Mouse (Mus musculus): Measurements from ENCODE around the gene Myl6b.

Myl6b gene

DNA sequence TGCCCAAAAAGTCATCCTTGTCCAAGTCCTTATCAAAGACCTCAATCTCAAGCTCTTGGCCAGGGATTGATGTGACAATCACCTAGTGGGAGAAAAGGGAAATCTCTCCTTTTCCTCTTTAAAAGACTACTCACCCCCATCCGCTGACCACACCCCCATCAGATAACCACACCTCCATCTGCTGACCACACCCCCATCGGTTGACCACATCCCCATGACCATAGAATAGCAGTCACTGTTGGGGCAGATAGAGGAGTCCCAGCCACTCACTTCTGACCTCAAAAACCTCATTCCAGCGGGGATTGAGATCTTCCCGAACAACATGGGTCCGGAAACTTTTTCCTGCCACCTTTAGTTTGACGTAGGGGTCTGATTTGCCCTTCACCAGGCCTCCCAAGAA lies 18.2 kb upstream of the Myl6b start:
- DNase-seq, result peak in 1 of 2 experiments; percentile 41

DNA sequence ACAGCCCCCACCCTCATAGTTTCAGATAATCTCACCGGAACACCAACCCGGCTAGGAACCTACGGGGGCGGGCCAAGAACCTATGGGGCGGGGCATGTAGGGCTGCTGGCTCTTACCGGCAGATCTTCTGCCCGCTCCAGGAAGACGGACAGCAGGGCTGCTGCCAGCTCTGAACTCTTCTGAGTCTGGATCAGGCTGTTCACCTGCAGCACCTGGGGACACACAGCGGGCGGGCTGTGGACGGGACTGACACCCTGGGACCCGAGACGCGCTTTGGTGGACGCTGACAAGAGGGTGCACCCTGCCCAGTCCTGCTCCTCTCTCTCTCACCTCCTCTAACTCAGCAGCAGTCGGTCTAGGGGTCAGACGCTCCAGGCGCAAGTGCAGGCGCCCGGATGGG lies 17.5 kb upstream of the Myl6b start:
- peak in 1 of 2 experiments; percentile 57 for DNase-seq

DNA sequence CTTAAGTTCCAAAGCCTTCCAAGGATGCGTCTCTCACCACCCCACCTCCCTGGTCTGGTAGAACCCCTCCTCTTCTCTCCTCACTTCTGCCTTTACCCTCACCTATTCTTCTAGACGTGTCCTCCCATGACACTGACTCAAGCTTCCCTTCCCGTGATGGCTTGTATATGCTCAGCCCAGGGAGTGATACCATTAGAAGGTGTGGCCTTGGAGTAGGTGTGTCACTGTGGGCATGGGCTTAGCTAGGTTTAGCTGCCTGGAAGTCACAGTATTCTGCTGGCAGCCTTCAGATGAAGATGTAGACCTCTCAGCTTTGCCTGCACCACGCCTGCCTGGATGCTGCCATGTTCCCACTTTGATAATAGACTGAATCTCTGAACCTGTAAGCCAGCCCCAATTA lies 16.6 kb upstream of the Myl6b start:
- DNase-seq, result no peak

DNA sequence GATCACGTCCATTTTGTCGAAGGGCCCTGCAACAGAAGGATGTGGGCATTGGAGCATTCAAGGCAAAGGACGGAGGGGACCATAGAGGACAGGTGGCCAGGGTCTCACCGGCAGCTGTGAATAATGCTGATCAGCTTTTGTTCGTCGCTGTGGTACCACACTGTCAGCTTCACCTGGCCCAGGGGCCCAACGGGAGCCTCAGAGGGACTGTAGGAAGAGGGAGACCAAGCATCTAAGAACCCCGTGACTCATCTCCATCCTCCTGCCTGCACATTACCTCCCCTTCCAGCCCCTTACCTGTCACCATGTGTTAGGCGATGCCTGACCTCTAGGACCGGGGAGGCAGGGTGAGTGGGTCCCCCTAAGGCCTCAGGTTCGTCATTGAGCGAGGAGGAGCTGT lies 13.3 kb upstream of the Myl6b start:
- DNase-seq, result no peak

DNA sequence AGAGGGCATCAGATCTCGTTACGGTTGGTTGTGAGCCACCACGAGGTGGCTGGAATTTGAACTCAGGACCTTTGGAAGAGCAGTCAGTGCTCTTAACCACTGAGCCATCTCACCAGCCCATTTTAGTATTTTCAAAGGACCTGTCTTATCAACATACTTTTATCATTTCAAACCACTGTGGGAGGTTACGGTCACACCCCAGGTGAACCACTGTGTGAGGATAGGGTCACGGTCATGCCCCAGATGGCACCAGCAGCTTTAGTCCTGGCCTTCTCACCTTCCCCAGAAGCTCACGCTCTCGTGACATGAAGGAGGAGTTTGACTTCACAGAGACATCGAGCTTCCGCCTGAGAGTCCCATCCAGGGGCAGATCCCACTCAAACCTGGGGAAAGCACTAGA lies 12.7 kb upstream of the Myl6b start:
- no peak for DNase-seq

DNA sequence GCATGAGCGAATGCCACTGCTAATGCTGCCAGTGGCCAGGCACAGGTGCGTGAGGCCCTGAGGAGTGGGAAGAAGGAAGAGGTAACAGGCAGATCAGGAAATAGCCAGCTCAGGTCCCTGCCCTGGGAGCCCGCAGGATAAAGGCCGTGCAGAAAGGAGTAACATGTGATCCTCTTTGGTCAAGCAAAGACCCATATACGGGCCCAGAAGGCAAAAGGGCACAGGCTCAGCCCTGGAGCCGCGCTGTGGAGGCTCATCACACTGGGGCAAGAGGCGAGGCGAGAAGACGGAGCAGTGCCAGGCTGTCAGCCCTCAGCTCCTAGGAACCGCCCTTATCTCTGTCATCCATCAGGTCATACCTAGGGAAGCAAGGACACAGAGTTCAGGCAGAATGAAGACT lies 11.8 kb upstream of the Myl6b start:
- DNase-seq, result no peak

DNA sequence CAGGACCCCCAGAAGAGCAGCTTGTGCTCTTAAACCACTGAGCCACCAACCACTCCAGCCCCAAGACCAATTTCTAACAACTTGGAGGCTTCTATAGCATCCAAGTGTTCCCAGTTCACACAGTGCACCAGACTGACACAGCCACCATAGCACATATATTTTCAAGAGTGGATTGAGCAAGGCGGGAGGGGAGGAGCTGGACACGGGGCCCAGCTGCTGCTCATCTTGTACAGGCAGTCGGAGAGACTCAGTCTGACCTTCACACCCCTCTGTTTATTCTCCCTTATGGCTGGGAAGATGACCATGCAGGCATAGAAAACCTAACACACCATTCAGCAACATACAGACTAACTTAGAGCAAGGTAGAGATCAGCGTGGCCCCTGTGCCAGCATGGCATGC lies 11.3 kb upstream of the Myl6b start:
- DNase-seq, result no peak

DNA sequence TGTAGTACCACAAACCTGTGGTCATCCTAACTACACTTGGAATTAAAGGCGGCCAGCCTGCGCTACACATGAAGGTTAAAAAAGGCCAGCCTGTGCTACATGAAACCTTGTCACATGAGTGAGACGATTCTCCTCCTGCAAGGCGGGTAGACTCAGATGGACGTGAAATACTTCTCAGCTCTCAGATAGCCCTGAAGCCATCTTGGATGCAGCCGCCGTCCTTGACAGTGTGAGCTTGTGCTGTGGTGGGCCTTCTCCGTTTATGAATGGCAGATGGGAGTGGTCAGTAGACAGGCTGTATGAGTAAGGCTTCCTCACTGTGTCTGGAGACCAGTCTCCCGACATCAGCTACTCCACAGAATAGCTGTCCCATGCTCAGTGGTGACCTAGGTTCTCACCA lies 10.7 kb upstream of the Myl6b start:
- DNase-seq, result no peak

DNA sequence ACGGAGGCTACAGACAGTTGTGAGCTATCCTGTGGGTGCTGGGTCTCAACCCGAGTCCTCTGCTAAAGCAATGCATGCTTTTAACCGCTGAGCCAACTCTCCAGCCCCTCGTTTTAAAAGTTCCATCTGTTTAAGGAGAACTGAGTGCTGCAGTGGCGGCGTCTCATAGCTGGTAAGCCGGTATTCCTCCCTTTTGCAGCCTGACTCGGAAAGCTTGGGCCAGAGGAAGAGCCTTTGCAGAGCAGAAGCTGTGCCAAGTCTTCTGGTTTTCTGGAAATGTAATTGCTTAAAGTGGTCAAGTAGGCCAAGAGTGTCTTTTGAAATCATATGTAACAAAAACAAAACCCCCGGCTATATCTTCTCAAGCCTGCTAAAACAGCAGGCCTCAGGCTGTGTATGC lies 9.8 kb upstream of the Myl6b start:
- DNase-seq, result no peak

DNA sequence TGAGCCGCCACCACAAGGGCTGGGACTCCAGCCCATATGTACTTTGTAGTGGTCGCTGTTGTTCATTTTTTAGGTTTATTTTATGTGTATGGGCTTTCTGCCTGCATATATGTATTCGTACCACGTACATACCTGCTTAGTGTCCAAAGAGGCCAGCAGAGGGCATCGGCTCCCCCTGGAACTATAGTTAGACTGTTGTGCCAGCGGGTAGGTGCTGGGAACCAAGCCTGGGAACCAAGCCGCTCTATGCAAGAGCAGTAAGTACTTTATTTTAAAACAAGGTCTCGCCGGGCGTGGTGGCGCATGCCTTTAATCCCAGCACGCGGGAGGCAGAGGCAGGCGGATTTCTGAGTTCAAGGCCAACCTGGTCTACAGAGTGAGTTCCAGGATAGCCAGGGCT lies 7.5 kb upstream of the Myl6b start:
- no peak for DNase-seq

DNA sequence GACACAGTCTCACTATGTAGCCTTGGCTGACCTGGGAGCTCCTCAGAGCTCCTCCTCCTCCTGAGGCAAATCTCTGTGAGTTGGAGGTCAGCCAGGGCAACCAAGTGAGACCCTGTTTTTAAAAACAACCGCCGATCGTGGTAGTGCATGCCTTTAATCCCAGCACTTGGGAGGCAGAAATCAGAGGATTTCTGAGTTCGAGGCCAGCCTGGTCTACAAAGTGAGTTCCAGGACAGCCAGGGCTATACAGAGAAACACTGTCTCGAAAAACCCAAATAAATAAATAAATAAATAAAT lies 6.8 kb upstream of the Myl6b start:
- peak; percentile 50 to 67 for DNase-seq

DNA sequence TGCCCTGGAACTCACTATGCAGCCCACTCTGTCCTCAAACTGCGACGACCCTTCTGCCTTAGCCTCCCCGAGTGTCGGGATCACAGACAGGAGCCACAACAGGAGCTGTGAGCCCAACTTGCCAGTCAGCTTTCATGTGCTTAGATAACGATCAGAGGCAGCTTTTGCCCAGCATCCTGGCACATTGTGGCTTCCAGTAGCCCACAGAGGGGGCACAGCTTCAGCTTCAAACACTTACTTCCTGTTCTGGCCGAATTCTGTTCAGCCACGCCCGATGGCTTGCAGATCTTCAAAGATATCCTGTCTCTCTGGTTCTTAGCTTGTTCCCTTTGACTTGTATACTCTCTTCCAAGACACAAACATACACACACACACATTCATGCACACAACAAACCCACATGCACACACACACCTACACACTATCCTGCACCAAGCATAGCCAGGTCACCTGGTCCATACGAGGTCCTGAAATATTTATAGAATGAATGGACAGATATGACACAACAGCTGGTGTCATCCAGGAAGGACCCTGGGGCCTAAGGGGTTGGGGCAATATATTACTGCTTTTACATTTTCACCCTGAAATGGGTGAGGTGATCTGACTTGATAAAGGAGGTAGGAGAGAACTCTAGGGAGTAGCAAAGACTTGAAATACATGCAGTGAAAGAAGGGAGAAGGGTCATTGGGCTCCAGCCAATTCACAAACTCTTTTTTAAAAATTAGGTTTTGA lies 6.3 kb upstream of the Myl6b start:
- no peak for DNase-seq

DNA sequence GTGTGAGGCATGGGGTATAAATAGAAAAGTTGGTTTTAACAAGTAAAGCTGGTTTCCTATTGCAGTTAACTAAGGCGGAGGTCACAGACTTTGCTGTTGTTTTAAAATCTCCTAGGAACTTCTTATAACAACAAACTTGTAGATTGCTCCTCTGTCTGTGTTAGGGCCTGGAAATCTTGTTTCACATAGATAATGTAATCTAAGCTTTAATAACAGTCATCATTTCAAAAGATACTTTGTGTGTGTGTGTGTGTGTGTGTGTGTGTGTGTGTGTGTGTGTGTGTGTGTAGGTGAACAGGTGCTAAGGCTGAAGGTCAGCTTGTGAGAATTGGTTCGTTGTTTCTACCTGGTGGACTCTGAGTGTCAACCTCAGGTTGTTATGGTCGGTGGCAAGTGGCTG lies 5.5 kb upstream of the Myl6b start:
- no peak for DNase-seq

DNA sequence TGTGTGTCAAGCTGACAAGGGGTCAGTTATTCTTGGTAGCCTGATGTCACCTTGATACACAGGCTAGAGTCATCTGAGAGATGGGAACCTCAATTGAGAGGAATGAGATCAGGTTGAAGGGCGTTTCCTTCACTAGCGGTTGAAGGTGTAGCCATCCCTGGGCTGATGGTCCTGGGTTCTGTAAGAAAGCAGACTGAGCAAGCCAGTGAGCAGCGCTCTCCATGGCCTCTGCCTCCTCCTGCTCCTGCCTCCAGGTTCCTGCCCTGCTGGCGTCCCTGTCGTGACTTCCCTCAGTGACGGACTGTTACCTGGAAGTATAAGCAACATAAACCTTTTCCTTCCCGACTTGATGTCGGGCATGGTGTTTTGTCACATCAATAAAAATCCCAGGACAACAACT lies 5.0 kb upstream of the Myl6b start:
- no peak for DNase-seq

DNA sequence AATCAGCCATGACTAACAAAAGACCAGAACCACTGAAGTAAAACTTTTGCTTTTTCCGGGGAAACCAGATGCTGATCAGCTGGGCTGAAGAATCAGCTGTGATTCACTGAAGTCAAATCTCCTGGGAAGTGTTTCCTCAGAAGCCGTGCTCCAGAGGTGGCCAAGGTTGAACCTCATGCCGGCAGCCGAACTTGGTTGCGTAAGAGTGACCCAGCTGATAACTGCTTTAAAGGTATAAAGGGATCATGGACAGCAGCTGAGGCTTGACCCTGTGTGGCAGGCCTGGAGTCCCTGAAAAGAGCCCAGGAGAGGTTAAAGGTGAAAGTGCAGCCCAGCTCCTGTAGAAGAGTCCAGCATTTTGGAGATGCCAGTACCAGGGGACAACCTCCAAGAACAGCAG lies 3.9 kb upstream of the Myl6b start:
- peak; percentile 33 to 62 for DNase-seq

DNA sequence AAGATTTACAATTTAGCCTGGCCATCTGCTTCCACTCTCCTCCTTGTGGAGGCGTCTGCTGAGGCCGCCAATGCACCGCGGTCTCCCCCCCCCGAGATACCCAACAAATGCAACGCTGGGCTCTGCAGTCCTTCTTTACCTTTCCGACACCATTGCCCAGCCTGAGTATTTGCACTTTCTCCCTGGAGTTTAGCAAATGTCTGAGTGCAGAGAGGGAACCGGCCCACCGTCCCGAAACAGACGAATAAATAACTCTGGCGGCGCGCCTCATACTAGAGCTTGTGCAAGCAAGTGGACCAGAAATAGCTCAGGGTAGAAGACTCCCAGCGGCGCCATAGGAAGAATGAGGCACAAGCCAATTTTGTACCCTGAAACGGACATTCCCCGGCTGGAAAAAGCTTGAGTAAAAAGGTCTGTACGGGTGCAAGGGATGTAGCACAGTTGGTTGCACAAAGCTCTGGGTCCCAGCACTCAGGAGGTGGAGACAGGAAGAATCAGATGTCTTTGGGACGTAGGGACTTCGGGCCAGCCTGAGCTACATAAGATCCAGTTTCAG lies 709 bp upstream of the Myl6b start:
- peak; percentile 52 to 77 for DNase-seq

DNA sequence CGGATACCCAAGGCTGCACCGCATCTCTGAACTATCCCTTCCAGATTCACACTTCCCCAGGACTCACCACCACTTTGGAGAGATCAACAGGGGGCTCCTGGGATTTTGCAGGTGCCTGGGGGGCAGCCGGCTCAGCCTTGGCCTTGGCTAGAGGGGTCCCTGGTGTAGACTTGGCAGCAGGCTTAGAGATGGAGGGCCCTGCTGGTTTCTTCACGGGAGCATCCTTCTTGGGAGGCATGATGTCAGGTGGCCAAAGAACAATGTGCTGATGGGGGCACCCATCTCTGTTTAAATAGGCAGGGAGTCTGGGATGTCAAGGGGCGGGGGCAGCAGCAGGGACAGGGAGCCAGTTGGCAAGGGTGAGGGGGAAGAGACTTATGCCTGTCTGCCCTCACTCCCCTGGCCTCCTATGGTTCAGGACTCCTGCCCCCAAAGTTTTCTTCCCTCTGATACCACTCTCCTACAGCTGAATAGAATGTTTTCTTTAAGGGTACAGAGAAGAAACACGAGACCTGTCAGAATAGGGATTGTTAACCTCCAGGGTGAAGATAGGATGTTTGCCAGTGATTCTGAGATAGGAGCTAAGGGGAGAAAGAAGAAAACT lies 1.2 kb downstream of the Myl6b start:
- no peak for DNase-seq

DNA sequence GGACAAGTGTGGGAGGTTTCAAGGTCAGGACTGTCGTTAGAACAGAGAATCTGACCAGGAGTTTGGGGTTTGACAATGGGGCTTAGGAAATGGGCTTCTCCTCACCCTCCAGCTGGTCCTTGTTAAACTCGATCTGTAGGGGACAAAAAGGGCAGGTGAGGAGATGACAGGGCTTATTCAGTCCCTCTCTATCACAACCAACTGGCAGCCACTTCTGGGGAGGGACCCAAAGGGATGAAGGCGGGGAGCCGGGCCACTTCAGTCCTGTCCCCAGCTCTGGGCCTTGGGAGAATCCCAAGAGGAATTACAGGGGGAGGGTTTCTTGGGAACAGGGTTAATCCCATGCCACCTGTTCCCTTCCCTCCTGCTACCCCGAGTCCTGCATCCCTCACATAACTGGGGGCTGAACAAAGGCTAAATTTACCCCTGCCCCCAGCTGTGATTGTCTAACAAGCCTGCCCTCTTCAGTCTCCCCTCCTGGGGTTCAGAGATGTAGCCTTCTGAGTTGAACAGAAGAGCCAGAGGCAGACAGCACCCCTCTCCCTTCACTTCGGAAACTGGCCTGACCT lies 1.9 kb downstream of the Myl6b start:
- no peak for DNase-seq

DNA sequence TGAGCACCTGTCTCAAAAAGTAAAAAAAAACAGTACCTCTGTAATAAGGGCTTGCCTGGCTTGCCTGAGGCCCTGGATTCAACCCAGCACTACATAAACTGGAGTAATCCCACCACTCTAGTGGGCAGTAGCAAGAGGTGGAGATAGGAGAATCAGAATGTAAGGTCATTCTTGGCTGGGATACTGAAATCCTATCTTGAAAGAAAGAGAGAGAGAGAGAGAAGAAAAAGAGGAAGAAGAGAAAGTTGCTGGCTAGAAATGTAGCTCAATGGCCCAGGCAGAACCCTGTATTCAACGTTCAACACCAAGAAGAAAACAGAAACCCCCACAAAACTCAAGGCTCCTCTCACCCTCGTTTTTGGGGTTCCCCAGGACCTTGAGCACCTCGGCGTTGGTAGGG lies 2.6 kb downstream of the Myl6b start:
- DNase-seq, result no peak

DNA sequence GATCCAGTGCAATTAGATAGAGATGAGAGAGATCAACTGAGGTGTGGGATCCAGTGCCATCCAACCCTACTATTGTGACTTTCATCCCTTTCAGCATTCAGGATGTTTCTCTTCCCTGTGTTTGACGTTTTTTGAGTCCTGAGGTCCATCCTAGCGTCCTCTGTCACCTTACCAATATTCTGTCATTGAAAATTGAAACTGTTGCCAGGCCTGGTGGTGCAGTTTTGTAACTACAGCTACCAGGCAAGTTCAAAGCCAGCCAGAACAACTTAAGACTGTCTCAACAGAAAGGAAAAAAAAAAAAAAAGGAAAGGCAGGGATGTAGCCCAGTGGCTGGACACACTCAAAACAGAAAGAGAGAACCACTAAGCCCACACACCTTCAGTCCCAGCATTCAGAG lies 3.2 kb downstream of the Myl6b start:
- no peak for DNase-seq

DNA sequence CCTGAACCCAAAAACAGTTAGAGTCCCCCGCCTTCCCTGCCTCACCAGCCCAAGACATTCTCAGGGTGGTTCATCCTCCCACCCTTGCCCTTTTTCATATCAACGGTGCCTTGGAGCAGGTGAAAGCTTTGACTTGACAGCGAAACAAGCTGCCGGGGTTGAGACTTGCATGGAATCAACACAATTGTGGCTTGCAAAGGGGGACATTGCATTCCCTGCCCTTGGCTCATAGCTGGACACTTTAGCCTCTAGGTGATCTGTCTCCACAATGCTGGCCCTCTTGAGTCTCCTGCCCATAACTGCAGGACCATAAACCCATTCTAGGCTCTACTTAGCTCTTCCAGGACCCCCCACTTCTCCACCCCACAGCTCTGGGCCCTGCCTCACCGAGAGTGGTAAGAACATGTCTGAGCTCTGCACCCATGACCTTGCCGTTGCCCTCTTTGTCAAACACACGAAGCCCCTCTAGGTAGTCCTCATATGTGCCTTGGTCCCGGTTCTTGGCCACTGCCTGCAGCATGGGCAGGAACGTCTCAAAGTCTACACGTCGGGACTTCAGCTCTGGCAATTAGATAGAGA lies 3.7 kb downstream of the Myl6b start:
- DNase-seq, result peak in 1 of 2 experiments; percentile 28

DNA sequence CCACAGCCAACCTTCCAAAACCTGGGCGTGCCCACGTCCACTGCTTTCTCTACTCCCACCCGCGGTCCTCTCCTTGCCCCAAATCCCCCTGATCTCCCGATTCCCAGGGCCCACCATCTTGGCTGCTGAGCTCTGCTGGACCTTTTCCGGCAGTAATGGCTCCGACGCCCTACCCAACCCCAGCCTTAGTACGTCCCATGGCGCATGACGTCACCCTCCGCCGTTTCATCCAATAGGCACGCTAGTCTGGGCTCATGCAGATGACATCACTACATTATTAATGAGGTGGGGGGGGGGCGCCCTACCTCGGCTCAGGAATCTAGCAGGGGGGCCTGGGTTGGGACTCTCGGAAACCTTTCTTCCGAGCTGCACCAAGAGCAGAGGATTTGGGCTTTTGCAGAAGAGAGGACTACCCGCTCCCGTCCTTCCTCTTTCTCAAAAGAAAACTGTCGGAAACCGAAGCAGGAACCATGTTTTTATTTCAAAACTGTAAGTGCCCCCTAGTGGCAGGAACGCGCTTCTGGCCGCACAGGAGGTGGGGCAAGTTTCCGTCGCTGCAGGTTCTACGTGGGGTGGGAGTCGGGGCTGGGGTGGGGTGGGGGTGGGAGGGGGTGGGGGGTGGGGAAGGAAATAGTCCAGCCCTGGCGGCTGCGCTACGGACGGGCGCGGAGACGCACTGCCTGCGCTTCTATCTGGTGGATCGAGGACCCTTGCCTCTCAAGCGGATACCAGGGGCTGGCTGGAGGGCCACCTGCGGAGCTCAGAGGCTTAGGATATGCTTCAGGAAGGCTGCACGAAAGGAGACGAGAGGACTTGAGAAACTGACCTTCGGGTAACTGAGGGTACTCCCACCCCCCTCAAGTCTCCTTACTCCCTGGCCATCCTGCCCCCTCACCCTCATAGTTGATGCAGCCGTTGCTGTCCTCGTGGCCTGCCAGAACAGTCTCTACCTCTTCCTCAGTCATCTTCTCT lies 4.5 kb downstream of the Myl6b start, which contains the start of gene Myl6:
TSS of gene Myl6 (minus strand) at position 451 of the 972 bp plus-strand sequence.
- DNase-seq, result peak; percentile 99

DNA sequence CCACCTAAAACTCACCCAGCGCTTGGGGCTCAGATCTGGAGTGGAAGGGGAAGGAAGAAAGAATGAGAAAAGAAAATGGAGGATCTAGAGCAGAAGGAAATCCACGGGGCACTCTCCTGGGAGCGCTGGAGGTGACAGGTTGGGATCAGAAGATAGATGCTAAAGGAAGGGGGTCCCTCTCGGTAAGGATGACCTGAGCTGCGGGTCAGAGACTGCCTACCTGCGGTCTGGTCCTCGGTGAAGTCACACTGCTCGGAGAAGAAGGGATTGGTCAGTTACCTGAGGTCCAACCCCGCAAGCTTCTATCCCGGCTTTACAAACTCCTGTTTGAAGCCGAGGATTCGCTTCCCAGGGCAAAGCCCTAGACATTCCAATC lies 5.2 kb downstream of the Myl6b start:
- DNase-seq, result no peak
